Mouse (Mus musculus) liver, embryonic 12.5 days (tissue): ENCODE measurements around the gene Bub1. TPM values are rescaled to one million over a fixed set of nuclear protein-coding genes. Genes with fewer than 3 reads are reported as not detected.

ENCODE experiments used
- ATAC-seq: fragments of 200-750 bp; cut with Nextera tagmentation; 2 replicates; pipeline ENCODE4 v1.8.0; 2017; ENCODE audit warnings: moderate number of reproducible peaks, mild to moderate bottlenecking, moderate library complexity
- H3K27ac ChIP-seq: fragments of 300-500 bp; sonication (generic); 2 replicates; pipeline ENCODE4 v1.5.1; 2016; ENCODE audit warnings: mild to moderate bottlenecking
- H3K27me3 ChIP-seq: fragments of 300-500 bp; sonication (generic); replicated peaks from 2 replicates; pipeline ENCODE4 v1.6.1; 2016; ENCODE audit warnings: mild to moderate bottlenecking, moderate library complexity
- H3K36me3 ChIP-seq: fragments of 300-500 bp; sonication (generic); 2 replicates; pipeline ENCODE4 v1.6.1; 2016; ENCODE audit warnings: mild to moderate bottlenecking, moderate library complexity
- H3K4me1 ChIP-seq: fragments of 300-500 bp; sonication (generic); 2 replicates; pipeline ENCODE4 v1.6.1; 2016
- H3K4me2 ChIP-seq: fragments of 300-500 bp; sonication (generic); 2 replicates; pipeline ENCODE4 v1.6.1; 2016; ENCODE audit warnings: mild to moderate bottlenecking, moderate library complexity
- H3K4me3 ChIP-seq: fragments of 300-500 bp; sonication (generic); 2 replicates; pipeline ENCODE4 v1.5.1; 2016; ENCODE audit warnings: mild to moderate bottlenecking, moderate library complexity
- H3K9ac ChIP-seq: fragments of 300-500 bp; sonication (generic); 2 replicates; pipeline ENCODE4 v1.6.1; 2016; ENCODE audit warnings: mild to moderate bottlenecking, moderate library complexity
- H3K9me3 ChIP-seq: fragments of 300-500 bp; sonication (generic); replicated peaks from 2 replicates; pipeline ENCODE4 v1.6.1; 2016; ENCODE audit warnings: mild to moderate bottlenecking, moderate library complexity
- WGBS: fragments of 180-500 bp; shearing (Covaris S2); methylation state at CpG from one replicate; pipeline ENCODE4 v1.1.7; 2016; ENCODE audit not compliant: insufficient replicate concordance; 5-methylcytosine and 5-hydroxymethylcytosine counted together
- polyA plus RNA-seq: library from polyadenylated mRNA; unstranded; fragments of >200 nt; fragmentation: Nextera tagmentation; extraction: Ambion mirVana; gene quantifications from 2 replicates; pipeline ENCODE4 v1.2.1, GENCODE M21; 2016

The Bub1 gene
- polyA plus RNA-seq, 1 experiment from 2014 or later = 53.1 TPM

- Histone ChIP-seq H3K36me3 (peaks cover 11% of the 10 kb centered on the region; the same call in 1 of the 2 replicates), H3K9ac (no peak overlapping the region), H3K27me3 (peaks cover 19% of the 10 kb centered on the region), H3K4me2 (peak overlapping the region; percentile 84), H3K4me3 (no peak overlapping the region), H3K9me3 (no peaks in the 10 kb centered on the region), H3K27ac (no peak overlapping the region), H3K4me1 (peaks cover 15% of the 10 kb centered on the region)
- ATAC-seq = no peak
- 16% methylated on average over 2 of the region's 2 CpGs for WGBS
These were observed 1.1 kb upstream of the Bub1 start for GRCm38 (mm10) chr2:127832833-127833190.

GRCm38 (mm10) chr2:127832103-127832832 is 603 bp upstream of the Bub1 start:
- ATAC-seq = 0 out of 2 replicates have a peak, but pooled peaks have one; percentile 13
- Histone ChIP-seq H3K27ac (peak overlapping the region; percentile 27), H3K4me1 (peaks cover 15% of the 10 kb centered on the region), H3K36me3 (peaks cover 12% of the 10 kb centered on the region), H3K9me3 (no peaks in the 10 kb centered on the region), H3K9ac (peak overlapping the region; percentile 66), H3K4me3 (peak overlapping the region; percentile 91), H3K27me3 (peaks cover 13% of the 10 kb centered on the region), H3K4me2 (peak overlapping the region; percentile 84)
- WGBS = 34% methylated on average over 11 of the region's 11 CpGs

GRCm38 (mm10) chr2:127791919-127792603 is 39.6 kb downstream of the Bub1 start, which contains the start of gene Mtln:
Mtln (minus strand) TSS chr2:127792488.
- Histone ChIP-seq H3K4me3 (peak within 1 kb of the TSS; percentile 81), H3K27ac (peak within 1 kb of the TSS; percentile 86), H3K9ac (peak within 1 kb of the TSS; percentile 83), H3K4me1 (peaks cover 31% of the 10 kb centered on the region), H3K4me2 (peak within 1 kb of the TSS; percentile 77), H3K9me3 (no peaks in the 10 kb centered on the region), H3K27me3 (no peaks in the 10 kb centered on the region), H3K36me3 (no peaks in the 10 kb centered on the region)
- 2% methylated on average over 37 of the region's 37 CpGs for WGBS
- ATAC-seq = peak; percentile 92

- Histone ChIP-seq H3K36me3 (no peaks in the 10 kb centered on the region), H3K4me2 (peak overlapping the region; percentile 77), H3K9me3 (no peaks in the 10 kb centered on the region), H3K27me3 (no peaks in the 10 kb centered on the region), H3K27ac (0 out of 2 replicates have a peak overlapping the region, but pooled peaks have one; percentile 70), H3K4me3 (peak overlapping the region; percentile 77), H3K9ac (peak overlapping the region; percentile 80), H3K4me1 (peaks cover 31% of the 10 kb centered on the region)
- 28% methylated on average over 9 of the region's 9 CpGs for WGBS
- ATAC-seq = no peak
These were observed 41.9 kb downstream of the Bub1 start for GRCm38 (mm10) chr2:127789651-127790270.

GRCm38 (mm10) chr2:127789138-127789537 is 42.5 kb downstream of the Bub1 start:
- H3K27ac ChIP-seq = peak overlapping the region; percentile 70
- H3K4me1 ChIP-seq = peaks cover 31% of the 10 kb centered on the region
- peak; percentile 58 for ATAC-seq
- H3K9ac ChIP-seq = peak overlapping the region; percentile 80
- no peaks in the 10 kb centered on the region for H3K36me3 ChIP-seq
- H3K9me3 ChIP-seq = no peaks in the 10 kb centered on the region
- H3K4me2 ChIP-seq = peak overlapping the region; percentile 77
- 6% methylated on average over 11 of the region's 11 CpGs for WGBS
- H3K27me3 ChIP-seq = no peaks in the 10 kb centered on the region
- H3K4me3 ChIP-seq = peak overlapping the region; percentile 77

- peak; percentile 83 for ATAC-seq
- Histone ChIP-seq H3K4me3 (peak within 1 kb of the TSS; percentile 77), H3K9me3 (no peaks in the 10 kb centered on the region), H3K9ac (peak within 1 kb of the TSS; percentile 80), H3K4me2 (peak within 1 kb of the TSS; percentile 77), H3K27ac (peak within 1 kb of the TSS; percentile 70), H3K27me3 (no peaks in the 10 kb centered on the region), H3K4me1 (peaks cover 33% of the 10 kb centered on the region), H3K36me3 (no peaks in the 10 kb centered on the region)
- WGBS = 4% methylated on average over 40 of the region's 40 CpGs
These were observed 43.1 kb downstream of the Bub1 start, which contains the start of gene Nphp1 for GRCm38 (mm10) chr2:127788440-127789116. Nphp1 (minus strand) TSS chr2:127788897.

- WGBS = 81% methylated on average over 5 of the region's 5 CpGs
- Histone ChIP-seq H3K4me1 (peaks cover 37% of the 10 kb centered on the region), H3K9me3 (no peaks in the 10 kb centered on the region), H3K27me3 (no peaks in the 10 kb centered on the region), H3K27ac (no peak overlapping the region), H3K9ac (no peak overlapping the region), H3K36me3 (no peaks in the 10 kb centered on the region), H3K4me3 (no peak overlapping the region), H3K4me2 (no peak overlapping the region)
- ATAC-seq = no peak
These were observed 44.4 kb downstream of the Bub1 start for GRCm38 (mm10) chr2:127787226-127787625.

GRCm38 (mm10) chr2:127778451-127778850 is 53.2 kb downstream of the Bub1 start:
- Histone ChIP-seq H3K4me1 (peaks cover 14% of the 10 kb centered on the region), H3K27ac (no peak overlapping the region), H3K36me3 (no peaks in the 10 kb centered on the region; the same call in 1 of the 2 replicates), H3K4me2 (no peak overlapping the region), H3K9ac (no peak overlapping the region), H3K27me3 (no peaks in the 10 kb centered on the region), H3K4me3 (no peak overlapping the region), H3K9me3 (no peaks in the 10 kb centered on the region)
- no peak for ATAC-seq
- 77% methylated on average over 5 of the region's 5 CpGs for WGBS

GRCm38 (mm10) chr2:127775013-127775412 is 56.7 kb downstream of the Bub1 start:
- Histone ChIP-seq H3K36me3 (peaks cover 12% of the 10 kb centered on the region), H3K4me2 (no peak overlapping the region), H3K9ac (no peak overlapping the region), H3K9me3 (no peaks in the 10 kb centered on the region), H3K4me3 (no peak overlapping the region), H3K4me1 (peaks cover 12% of the 10 kb centered on the region), H3K27me3 (no peaks in the 10 kb centered on the region), H3K27ac (no peak overlapping the region)
- no peak for ATAC-seq
- WGBS = 87% methylated on average over 3 of the region's 3 CpGs

- ATAC-seq = no peak; the same call in 1 of the 2 replicates
- no peaks in the 10 kb centered on the region for H3K27me3 ChIP-seq
- H3K4me3 ChIP-seq = no peak overlapping the region
- peak overlapping the region; percentile 60 for H3K4me2 ChIP-seq
- peaks cover 12% of the 10 kb centered on the region for H3K4me1 ChIP-seq
- peak overlapping the region; percentile 82 for H3K27ac ChIP-seq
- WGBS = 35% methylated on average over 1 of the region's 1 CpGs
- peak overlapping the region; percentile 18; the same call in 1 of the 2 replicates for H3K9ac ChIP-seq
- peaks cover 14% of the 10 kb centered on the region for H3K36me3 ChIP-seq
- no peaks in the 10 kb centered on the region for H3K9me3 ChIP-seq
These were observed 57.1 kb downstream of the Bub1 start for GRCm38 (mm10) chr2:127774578-127774941.

- peak; percentile 99 for ATAC-seq
- Histone ChIP-seq H3K36me3 (peaks cover 19% of the 10 kb centered on the region), H3K27me3 (no peaks in the 10 kb centered on the region), H3K27ac (peak overlapping the region; percentile 82), H3K9me3 (no peaks in the 10 kb centered on the region), H3K4me2 (peak overlapping the region; percentile 60), H3K9ac (peak overlapping the region; percentile 18), H3K4me1 (peaks cover 12% of the 10 kb centered on the region), H3K4me3 (peak overlapping the region; percentile 37)
- 36% methylated on average over 15 of the region's 15 CpGs for WGBS
These were observed 57.6 kb downstream of the Bub1 start for GRCm38 (mm10) chr2:127773938-127774577.
